Mouse (Mus musculus): ENCODE results near the gene Med10. TPM values are rescaled to one million over a fixed set of nuclear protein-coding genes. Genes with fewer than 3 reads are reported as not detected.

The Med10 gene
- total and polyA plus RNA-seq, 3 experiments, result 19.3 to 22.9 (median 19.7) TPM

DNA sequence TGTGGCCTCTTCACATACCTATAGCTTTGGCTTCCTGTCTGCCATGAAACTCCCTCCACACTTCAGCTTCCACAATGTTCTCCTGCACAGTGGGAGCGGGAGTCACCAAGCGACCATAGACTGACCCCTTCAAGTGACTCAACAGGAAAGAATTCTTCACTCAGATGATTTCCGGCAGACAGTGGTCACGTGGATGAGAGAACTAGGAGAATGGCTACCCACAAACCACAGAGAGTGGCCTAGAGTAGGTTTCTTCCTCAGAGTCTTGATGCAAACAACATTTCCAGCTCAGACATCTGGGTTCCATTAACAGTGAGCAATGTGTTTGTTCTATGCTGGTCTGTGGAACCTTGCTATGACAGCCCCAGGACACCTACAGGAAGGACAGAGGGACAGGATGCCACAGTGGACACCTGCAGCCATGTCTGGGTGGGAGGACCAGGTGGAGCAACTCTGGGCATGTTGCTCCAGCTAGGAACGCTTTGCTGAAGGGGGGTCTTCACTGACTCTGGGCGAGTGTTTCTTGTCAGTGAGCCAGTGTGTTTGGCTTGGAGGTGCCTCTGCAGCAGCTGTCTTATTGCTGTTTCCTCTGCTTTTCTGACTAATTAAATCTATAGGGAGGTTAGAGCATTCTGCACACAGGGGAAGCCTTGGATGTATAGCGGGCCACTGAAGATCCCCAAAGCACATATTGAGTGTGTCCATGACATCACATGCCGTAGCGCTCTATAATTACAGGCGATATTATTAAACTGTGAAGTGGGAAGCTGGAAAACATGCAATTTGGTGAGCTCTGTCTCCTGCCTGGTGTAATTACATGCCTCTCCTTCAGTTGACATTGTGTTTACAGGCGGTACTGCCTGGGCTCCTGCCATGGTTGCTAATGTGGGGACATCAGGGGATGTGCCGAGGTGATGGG, 31.4 kb upstream of the Med10 start:
- TF ChIP-seq POLR2A (IDR thresholded peaks at IDR 0.05; ENCODE audit: insufficient read depth, low read depth, low read length) (no peak), CTCF (IDR thresholded peaks at IDR 0.05) (no peak), EP300 (IDR thresholded peaks at IDR 0.05; ENCODE audit: insufficient read depth, low read depth, low read length) (no peak)
- no peaks in the 10 kb centered on the region for H3K36me3 ChIP-seq (ENCODE audit: control insufficient read depth, insufficient read depth, low read length)
- DNase-seq, result no peak
- no peaks in the 10 kb centered on the region for H3K4me1 ChIP-seq (ENCODE audit: control insufficient read depth, insufficient read depth, low read length)
- no peak overlapping the region for H3K4me3 ChIP-seq
- no peak overlapping the region for H3K27ac ChIP-seq
- H3K79me2 ChIP-seq (replicated peaks; ENCODE audit: control insufficient read depth, insufficient read depth, low read length), result no peaks in the 10 kb centered on the region
- intact Hi-C loops (cut with DNase I), result no loop called here
- 69% methylated on average over 12 of the region's 12 CpGs for WGBS
- H3K27me3 ChIP-seq (ENCODE audit: control insufficient read depth, insufficient read depth, low read length), result no peaks in the 10 kb centered on the region
- no peak overlapping the region for H3K9ac ChIP-seq (ENCODE audit: low read depth, low read length)

DNA sequence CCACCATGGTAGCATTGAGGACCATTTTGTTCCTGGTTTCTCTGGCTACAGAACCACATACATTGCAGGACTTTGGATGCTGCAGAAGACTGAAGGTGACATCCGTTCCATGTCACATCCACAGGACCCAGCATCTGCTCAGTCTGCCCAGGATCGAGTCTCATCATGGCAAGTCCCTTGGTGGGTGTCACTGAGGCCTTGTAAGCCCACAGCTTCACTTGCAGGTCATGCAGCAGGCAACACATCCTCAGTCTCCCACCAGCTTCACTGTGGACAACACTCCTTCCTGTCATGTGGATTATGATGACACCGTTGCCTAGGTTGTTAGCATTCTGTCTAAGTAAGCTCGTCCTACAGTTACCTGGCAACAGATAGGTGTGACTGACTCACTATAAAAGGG, 29.8 kb upstream of the Med10 start:
- Histone ChIP-seq H3K79me2 (replicated peaks; ENCODE audit: control insufficient read depth, insufficient read depth, low read length) (no peaks in the 10 kb centered on the region), H3K36me3 (ENCODE audit: control insufficient read depth, insufficient read depth, low read length) (no peaks in the 10 kb centered on the region), H3K4me3 (no peak overlapping the region), H3K9ac (ENCODE audit: low read depth, low read length) (no peak overlapping the region), H3K27ac (no peak overlapping the region), H3K27me3 (ENCODE audit: control insufficient read depth, insufficient read depth, low read length) (no peaks in the 10 kb centered on the region), H3K4me1 (ENCODE audit: control insufficient read depth, insufficient read depth, low read length) (no peaks in the 10 kb centered on the region)
- no peak for TF ChIP-seq EP300 (IDR thresholded peaks at IDR 0.05; ENCODE audit: insufficient read depth, low read depth, low read length)
- TF ChIP-seq POLR2A (IDR thresholded peaks at IDR 0.05; ENCODE audit: insufficient read depth, low read depth, low read length), result no peak
- TF ChIP-seq CTCF (IDR thresholded peaks at IDR 0.05), result no peak
- intact Hi-C loops (cut with DNase I), result no loop called here
- DNase-seq, result no peak
- WGBS, result 75% methylated on average over 4 of the region's 4 CpGs

DNA sequence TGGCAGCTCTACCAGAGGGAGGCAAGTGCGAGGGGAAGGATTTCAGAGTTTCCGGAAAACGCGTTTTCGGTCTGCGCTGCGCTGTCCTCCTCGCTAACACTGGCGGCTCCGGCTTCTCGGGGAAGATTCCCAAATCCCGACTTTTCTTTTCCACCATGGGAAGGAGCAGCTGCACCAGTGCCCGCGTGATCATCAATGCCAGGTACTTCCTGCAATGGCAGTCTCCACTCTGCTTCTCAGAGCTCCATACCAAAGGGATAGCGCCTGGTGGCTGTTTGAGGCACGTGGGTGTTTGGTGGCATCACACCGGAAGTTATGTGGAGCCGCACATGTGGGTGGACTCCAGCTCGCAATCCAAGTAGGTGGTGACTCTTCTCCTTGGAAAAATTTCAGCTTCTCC, 24.0 kb upstream of the Med10 start:
- TF ChIP-seq POLR2A (IDR thresholded peaks at IDR 0.05; ENCODE audit: insufficient read depth, low read depth, low read length), result no peak
- TF ChIP-seq EP300 (IDR thresholded peaks at IDR 0.05; ENCODE audit: insufficient read depth, low read depth, low read length), result no peak
- no peak for TF ChIP-seq CTCF (IDR thresholded peaks at IDR 0.05)
- DNase-seq, result no peak
- H3K36me3 ChIP-seq (ENCODE audit: control insufficient read depth, insufficient read depth, low read length), result no peaks in the 10 kb centered on the region
- H3K79me2 ChIP-seq (replicated peaks; ENCODE audit: control insufficient read depth, insufficient read depth, low read length), result no peaks in the 10 kb centered on the region
- H3K27ac ChIP-seq, result no peak overlapping the region
- H3K4me3 ChIP-seq, result no peak overlapping the region
- no peaks in the 10 kb centered on the region for H3K27me3 ChIP-seq (ENCODE audit: control insufficient read depth, insufficient read depth, low read length)
- H3K4me1 ChIP-seq (ENCODE audit: control insufficient read depth, insufficient read depth, low read length), result no peaks in the 10 kb centered on the region
- no peak overlapping the region for H3K9ac ChIP-seq (ENCODE audit: low read depth, low read length)
- WGBS, result 82% methylated on average over 19 of the region's 19 CpGs
- intact Hi-C loops (cut with DNase I), result no loop called here

DNA sequence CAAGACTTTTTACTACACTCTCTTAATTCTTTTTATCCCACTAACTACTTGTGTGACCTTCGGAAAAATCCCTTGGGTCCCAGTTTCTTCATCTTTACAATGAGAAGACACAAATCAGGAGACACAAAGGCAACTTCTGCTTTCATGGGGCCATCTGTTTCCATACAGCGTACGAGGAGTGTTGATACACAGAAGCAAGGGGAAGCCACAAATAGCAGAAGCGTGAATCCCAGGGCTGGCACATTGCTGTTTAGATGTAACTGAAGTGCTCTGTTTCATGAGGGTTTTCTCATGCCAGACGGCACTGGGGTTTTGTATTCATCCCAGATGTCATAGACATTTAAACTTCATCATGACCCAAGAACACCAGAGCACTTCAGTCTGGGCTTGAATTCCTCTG, 13.5 kb upstream of the Med10 start:
- intact Hi-C loops (cut with DNase I), result no loop called here
- H3K27me3 ChIP-seq (ENCODE audit: control insufficient read depth, insufficient read depth, low read length), result no peaks in the 10 kb centered on the region
- H3K4me1 ChIP-seq (ENCODE audit: control insufficient read depth, insufficient read depth, low read length), result no peaks in the 10 kb centered on the region
- no peaks in the 10 kb centered on the region for H3K79me2 ChIP-seq (replicated peaks; ENCODE audit: control insufficient read depth, insufficient read depth, low read length)
- TF ChIP-seq CTCF (IDR thresholded peaks at IDR 0.05) (no peak), EP300 (IDR thresholded peaks at IDR 0.05; ENCODE audit: insufficient read depth, low read depth, low read length) (no peak), POLR2A (IDR thresholded peaks at IDR 0.05; ENCODE audit: insufficient read depth, low read depth, low read length) (no peak)
- no peaks in the 10 kb centered on the region for H3K36me3 ChIP-seq (ENCODE audit: control insufficient read depth, insufficient read depth, low read length)
- no peak overlapping the region for H3K4me3 ChIP-seq
- no peak overlapping the region for H3K27ac ChIP-seq
- no peak overlapping the region for H3K9ac ChIP-seq (ENCODE audit: low read depth, low read length)
- 76% methylated on average over 5 of the region's 5 CpGs for WGBS
- DNase-seq, result no peak

DNA sequence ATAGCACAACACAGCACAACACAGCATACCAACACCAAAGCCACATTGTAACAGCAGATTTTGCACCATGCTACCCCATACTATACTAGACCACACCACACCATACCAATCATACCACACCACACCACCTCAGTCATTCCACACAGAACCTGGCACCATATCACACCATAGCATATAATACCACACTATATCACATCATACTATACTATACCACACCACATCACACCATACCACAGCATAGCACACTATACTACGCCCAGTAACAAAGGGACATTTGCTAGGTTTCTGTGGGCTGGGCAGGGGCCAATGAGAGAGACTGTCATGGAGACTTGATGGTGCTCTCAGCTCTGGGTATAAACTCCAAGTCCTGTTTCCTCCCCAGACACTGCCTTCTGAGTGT, 10.4 kb upstream of the Med10 start:
- DNase-seq, result no peak
- Histone ChIP-seq H3K27me3 (ENCODE audit: control insufficient read depth, insufficient read depth, low read length) (no peaks in the 10 kb centered on the region), H3K79me2 (replicated peaks; ENCODE audit: control insufficient read depth, insufficient read depth, low read length) (no peaks in the 10 kb centered on the region), H3K4me3 (no peak overlapping the region), H3K9ac (ENCODE audit: low read depth, low read length) (no peak overlapping the region), H3K36me3 (ENCODE audit: control insufficient read depth, insufficient read depth, low read length) (no peaks in the 10 kb centered on the region), H3K27ac (no peak overlapping the region), H3K4me1 (ENCODE audit: control insufficient read depth, insufficient read depth, low read length) (no peaks in the 10 kb centered on the region)
- TF ChIP-seq POLR2A (IDR thresholded peaks at IDR 0.05; ENCODE audit: insufficient read depth, low read depth, low read length) (no peak), CTCF (IDR thresholded peaks at IDR 0.05) (no peak), EP300 (IDR thresholded peaks at IDR 0.05; ENCODE audit: insufficient read depth, low read depth, low read length) (no peak)
- WGBS, result 85% methylated on average over 1 of the region's 1 CpGs
- intact Hi-C loops (cut with DNase I), result no loop called here

DNA sequence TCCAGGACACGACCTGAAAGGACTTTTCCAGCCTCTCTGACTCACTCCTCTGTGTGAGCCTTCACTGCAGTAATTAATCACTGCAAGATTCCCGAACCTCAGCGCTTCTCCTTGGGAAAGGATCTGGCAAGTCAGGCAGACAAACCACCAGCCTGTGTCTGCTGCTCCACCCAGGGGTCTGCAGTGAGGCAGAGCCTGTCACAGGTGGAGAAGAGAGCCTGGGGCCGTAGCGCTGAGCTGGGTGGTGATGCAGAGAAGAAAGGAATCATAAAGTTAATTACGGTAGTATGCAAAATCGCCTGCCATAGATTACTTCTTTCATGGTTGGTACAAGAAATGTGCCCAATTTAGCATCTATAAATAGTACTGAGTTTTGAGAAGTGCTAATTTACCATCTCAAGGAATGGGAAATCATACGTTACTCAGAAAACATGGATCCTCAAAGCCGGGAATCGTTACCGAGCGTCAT, 9.6 kb upstream of the Med10 start:
- WGBS, result 69% methylated on average over 12 of the region's 12 CpGs

More for the DNA sequence above, 9.6 kb upstream of the Med10 start:
- TF ChIP-seq POLR2A (IDR thresholded peaks at IDR 0.05; ENCODE audit: insufficient read depth, low read depth, low read length), result no peak
- no peak for TF ChIP-seq EP300 (IDR thresholded peaks at IDR 0.05; ENCODE audit: insufficient read depth, low read depth, low read length)
- TF ChIP-seq CTCF (IDR thresholded peaks at IDR 0.05), result no peak
- Histone ChIP-seq H3K27me3 (ENCODE audit: control insufficient read depth, insufficient read depth, low read length) (no peaks in the 10 kb centered on the region), H3K36me3 (ENCODE audit: control insufficient read depth, insufficient read depth, low read length) (no peaks in the 10 kb centered on the region), H3K4me3 (no peak overlapping the region), H3K27ac (no peak overlapping the region), H3K79me2 (replicated peaks; ENCODE audit: control insufficient read depth, insufficient read depth, low read length) (no peaks in the 10 kb centered on the region), H3K4me1 (ENCODE audit: control insufficient read depth, insufficient read depth, low read length) (no peaks in the 10 kb centered on the region), H3K9ac (ENCODE audit: low read depth, low read length) (no peak overlapping the region)
- no peak for DNase-seq
- intact Hi-C loops (cut with DNase I), result no loop called here
